In the genomic region with DNA sequence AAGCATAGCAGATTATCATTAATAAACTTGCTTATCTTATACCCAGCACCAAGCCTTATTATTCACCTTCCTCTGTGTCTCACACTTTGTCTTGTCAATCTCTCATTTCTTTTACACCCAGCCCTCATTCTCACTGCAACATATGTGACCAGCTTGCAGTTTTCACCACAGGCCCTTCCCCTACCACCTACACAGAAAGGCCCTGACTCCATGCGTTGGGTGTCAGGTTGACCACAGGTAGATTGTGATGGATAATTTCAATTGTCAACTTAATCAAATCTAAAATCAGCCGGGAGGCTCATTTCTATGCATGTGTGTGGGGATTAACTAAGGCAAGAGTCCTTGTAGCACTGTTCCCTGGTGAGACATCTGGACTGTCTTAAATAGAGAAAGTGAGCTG, we compare ENCODE assay signal across 28 mouse cellular contexts.
DNase-seq lines count a peak whose midpoint lies in the region; ATAC-seq lines count a peak whose summit lies in the region.
"Had no signal": no experiment of that assay in that cellular context is flagged by ENCODE, and none has a peak within 500 bp of the region (broad histone marks: within the 10 kb centered on the region; RNA-seq: fewer than 3 reads in every experiment).

No protein-coding gene starts in this region.

- WGBS in forebrain, embryonic 15.5 days = 84% methylated on average over 2 of the region's 2 CpGs
- WGBS in hindbrain, embryonic 16.5 days = 91% methylated on average over 2 of the region's 2 CpGs

- H3K4me2 ChIP-seq in forebrain, embryonic 15.5 days (replicated peaks) = no peak overlapping the region
- no peak overlapping the region for H3K4me2 ChIP-seq in hindbrain, embryonic 16.5 days (ENCODE audit: low read length)
- H3K4me2 ChIP-seq: embryonic facial prominence, embryonic 12.5 days; embryonic facial prominence, embryonic 15.5 days; heart, embryonic 12.5 days; heart, embryonic 15.5 days; hindbrain, embryonic 13.5 days had no signal

- peak; percentile 59 for ATAC-seq in activated CD4-positive, CD25-positive, alpha-beta regulatory T cell, adult 4 months
- ATAC-seq in megakaryocyte, adult 5-6 weeks (ENCODE audit: poor library complexity, severe bottlenecking) = peak; percentile 54
- ATAC-seq in forebrain, embryonic 15.5 days (replicated peaks) = no peak
- no peak for ATAC-seq in hindbrain, embryonic 16.5 days
- ATAC-seq: forebrain, embryonic 14.5 days; hindbrain, postnatal 0 days; intestine, embryonic 16.5 days; Patski had no signal

- no peaks in the 10 kb centered on the region for H3K9me3 ChIP-seq in forebrain, embryonic 15.5 days
- no peaks in the 10 kb centered on the region for H3K9me3 ChIP-seq in hindbrain, embryonic 16.5 days (ENCODE audit: control insufficient read depth, low read length)
- H3K9me3 ChIP-seq: embryonic facial prominence, embryonic 12.5 days; embryonic facial prominence, embryonic 15.5 days; G1E; heart, embryonic 12.5 days; heart, embryonic 15.5 days; hindbrain, embryonic 10.5 days; hindbrain, embryonic 13.5 days had no signal

- peak; percentile 68 for DNase-seq in induced T-regulatory cell, adult 2 months (ENCODE audit: low read depth)
- DNase-seq in adrenal gland, adult (ENCODE audit: inconsistent age in 2 of 2, low spot score in 1 of 2) = no peak
- DNase-seq: adrenal gland, adult 8-10 months; adrenal gland, postnatal 25 days; cerebellum, adult 11 months; cerebellum, adult 2 months; cerebellum, adult 9-11 months; cerebellum, postnatal 25 days; gastrocnemius, postnatal 25 days; heart, postnatal 10 days; heart, postnatal 36 days; kidney, adult 2 months had no signal

- H3K36me3 ChIP-seq in forebrain, embryonic 15.5 days = no peaks in the 10 kb centered on the region
- no peaks in the 10 kb centered on the region for H3K36me3 ChIP-seq in hindbrain, embryonic 16.5 days (ENCODE audit: control insufficient read depth, insufficient read depth, low read length)
- H3K36me3 ChIP-seq: embryonic facial prominence, embryonic 12.5 days; embryonic facial prominence, embryonic 15.5 days; G1E; heart, embryonic 12.5 days; heart, embryonic 15.5 days; hindbrain, embryonic 10.5 days; hindbrain, embryonic 13.5 days had no signal

- no peak overlapping the region for H3K27ac ChIP-seq in forebrain, embryonic 15.5 days (replicated peaks)
- no peak overlapping the region for H3K27ac ChIP-seq in hindbrain, embryonic 16.5 days (ENCODE audit: low read depth, low read length)
- H3K27ac ChIP-seq: embryonic facial prominence, embryonic 12.5 days; embryonic facial prominence, embryonic 15.5 days; heart, embryonic 15.5 days; hindbrain, embryonic 10.5 days; hindbrain, embryonic 13.5 days; hindbrain, postnatal 0 days had no signal

- H3K27me3 ChIP-seq in forebrain, embryonic 15.5 days = no peaks in the 10 kb centered on the region
- H3K27me3 ChIP-seq in hindbrain, embryonic 16.5 days (replicated peaks; ENCODE audit: control insufficient read depth, insufficient read depth, low read length) = no peaks in the 10 kb centered on the region
- H3K27me3 ChIP-seq: CH12.LX; embryonic facial prominence, embryonic 12.5 days; embryonic facial prominence, embryonic 15.5 days; heart, embryonic 15.5 days; hindbrain, embryonic 13.5 days; Patski had no signal

- no peak overlapping the region for H3K4me3 ChIP-seq in forebrain, embryonic 15.5 days
- no peak overlapping the region for H3K4me3 ChIP-seq in hindbrain, embryonic 16.5 days (ENCODE audit: low read length)
- H3K4me3 ChIP-seq: embryonic facial prominence, embryonic 12.5 days; embryonic facial prominence, embryonic 15.5 days; heart, embryonic 12.5 days; heart, embryonic 15.5 days; hindbrain, embryonic 10.5 days; hindbrain, embryonic 13.5 days had no signal

- H3K4me1 ChIP-seq in forebrain, embryonic 15.5 days = no peaks in the 10 kb centered on the region
- H3K4me1 ChIP-seq in hindbrain, embryonic 16.5 days (ENCODE audit: control insufficient read depth, insufficient read depth, low read depth, low read length) = no peaks in the 10 kb centered on the region
- H3K4me1 ChIP-seq: embryonic facial prominence, embryonic 12.5 days; embryonic facial prominence, embryonic 15.5 days; heart, embryonic 12.5 days; heart, embryonic 15.5 days; hindbrain, embryonic 10.5 days; hindbrain, embryonic 13.5 days had no signal

- no peak overlapping the region for H3K9ac ChIP-seq in forebrain, embryonic 15.5 days (replicated peaks)
- no peak overlapping the region for H3K9ac ChIP-seq in hindbrain, embryonic 16.5 days (ENCODE audit: low read depth, low read length)
- H3K9ac ChIP-seq: embryonic facial prominence, embryonic 12.5 days; embryonic facial prominence, embryonic 15.5 days; heart, embryonic 12.5 days; heart, embryonic 15.5 days; hindbrain, embryonic 13.5 days had no signal

Comparison
In these comparisons a context has a peak if more than half of its experiments do, and no peak if none do; other contexts are left out.
1. ATAC-seq: peak in activated CD4-positive, CD25-positive, alpha-beta regulatory T cell, adult 4 months (single experiment) and megakaryocyte, adult 5-6 weeks (single experiment); none in forebrain, embryonic 15.5 days (single experiment) and hindbrain, embryonic 16.5 days (single experiment).